Mouse (Mus musculus) myocyte (in vitro differentiated cells): Measurements from ENCODE around the gene Rnf217. TPM values are rescaled to one million over a fixed set of nuclear protein-coding genes. Genes with fewer than 3 reads are reported as not detected.
A peak's percentile ranks its signal among the peaks of the same experiment; 100 is the strongest.

ENCODE experiments used
- H3K27me3 ChIP-seq: one replicate; pipeline ENCODE4 v1.6.1; 2011; ENCODE audit not compliant: control insufficient read depth, insufficient read depth, insufficient read length
- H3K36me3 ChIP-seq: one replicate; pipeline ENCODE4 v1.6.1; 2011; ENCODE audit not compliant: control insufficient read depth, insufficient read depth
- H3K4me2 ChIP-seq: one replicate; pipeline ENCODE4 v1.6.1; 2011; ENCODE audit warnings: low read depth, control low read depth
- H3K4me3 ChIP-seq: one replicate; pipeline ENCODE4 v1.5.1; 2011; ENCODE audit warnings: mild to moderate bottlenecking, control low read depth, moderate library complexity
- H3K79me2 ChIP-seq: one replicate; pipeline ENCODE4 v1.6.1; 2011; ENCODE audit not compliant: control insufficient read depth, insufficient read depth
- H3ac ChIP-seq: one replicate; pipeline ENCODE4 v1.6.1; 2011; ENCODE audit not compliant: control insufficient read depth, insufficient read length
- CEBPB ChIP-seq: IDR thresholded peaks from 2 replicates; pipeline ENCODE4 v1.6.1; 2011; ENCODE audit warnings: mild to moderate bottlenecking, moderate library complexity; ENCODE audit not compliant: poor library complexity, insufficient read depth, severe bottlenecking
- E2F4 ChIP-seq: IDR thresholded peaks from one replicate; pipeline ENCODE4 v1.6.1; 2011; ENCODE audit warnings: mild to moderate bottlenecking, control low read depth, moderate library complexity; ENCODE audit not compliant: insufficient read depth
- MAX ChIP-seq: IDR thresholded peaks from one replicate; pipeline ENCODE4 v1.6.1; 2011; ENCODE audit warnings: low read depth, mild to moderate bottlenecking, control low read depth
- MYOD1 ChIP-seq, 3 experiments: IDR thresholded peaks; one replicate each; pipeline ENCODE4 v1.6.1; 2011; ENCODE audit warnings: control low read depth in 2 of 3, low read depth in 2 of 3, mild to moderate bottlenecking in 2 of 3, moderate library complexity in 1 of 3; ENCODE audit not compliant: insufficient read length in 2 of 3, control insufficient read depth in 1 of 3
- MYOG ChIP-seq, 3 experiments: IDR thresholded peaks; one replicate each; pipeline ENCODE4 v1.6.1; 2011; ENCODE audit warnings: control low read depth in 2 of 3, low read depth in 2 of 3, mild to moderate bottlenecking in 2 of 3; ENCODE audit not compliant: insufficient read length in 2 of 3, control insufficient read depth in 1 of 3, insufficient read depth in 1 of 3
- POLR2A ChIP-seq: IDR thresholded peaks from one replicate; pipeline ENCODE4 v1.6.1; 2011; ENCODE audit warnings: low read depth, mild to moderate bottlenecking, control low read depth, moderate library complexity; ENCODE audit not compliant: insufficient read length
- POLR2AphosphoS2 ChIP-seq: IDR thresholded peaks from one replicate; pipeline ENCODE4 v1.6.1; 2011; ENCODE audit warnings: low read depth, control low read depth; ENCODE audit not compliant: insufficient read length
- REST ChIP-seq: IDR thresholded peaks from one replicate; pipeline ENCODE4 v1.6.1; 2011; ENCODE audit warnings: mild to moderate bottlenecking, control low read depth, moderate library complexity; ENCODE audit not compliant: insufficient read depth, insufficient read length
- SRF ChIP-seq: IDR thresholded peaks from one replicate; pipeline ENCODE4 v1.6.1; 2011; ENCODE audit warnings: low read depth; ENCODE audit not compliant: control insufficient read depth, insufficient read length
- TCF12 ChIP-seq: IDR thresholded peaks from one replicate; pipeline ENCODE4 v1.6.1; 2011; ENCODE audit warnings: mild to moderate bottlenecking, control low read depth; ENCODE audit not compliant: poor library complexity, insufficient read depth, severe bottlenecking
- TCF3 ChIP-seq: IDR thresholded peaks from one replicate; pipeline ENCODE4 v1.6.1; 2011; ENCODE audit warnings: low read depth, control low read depth; ENCODE audit not compliant: insufficient read length
- USF1 ChIP-seq: IDR thresholded peaks from one replicate; pipeline ENCODE4 v1.6.1; 2011; ENCODE audit warnings: low read depth, mild to moderate bottlenecking, control low read depth, moderate library complexity
- polyA plus RNA-seq: library from polyadenylated mRNA; unstranded; fragments of >200 nt; fragmentation: generic; extraction: Trizol; gene quantifications from one replicate; pipeline ENCODE4 v1.2.1, GENCODE M21; 2012; ENCODE audit warnings: missing spikeins

Rnf217 gene
- polyA plus RNA-seq, 1 experiment = 5.8 TPM

DNA sequence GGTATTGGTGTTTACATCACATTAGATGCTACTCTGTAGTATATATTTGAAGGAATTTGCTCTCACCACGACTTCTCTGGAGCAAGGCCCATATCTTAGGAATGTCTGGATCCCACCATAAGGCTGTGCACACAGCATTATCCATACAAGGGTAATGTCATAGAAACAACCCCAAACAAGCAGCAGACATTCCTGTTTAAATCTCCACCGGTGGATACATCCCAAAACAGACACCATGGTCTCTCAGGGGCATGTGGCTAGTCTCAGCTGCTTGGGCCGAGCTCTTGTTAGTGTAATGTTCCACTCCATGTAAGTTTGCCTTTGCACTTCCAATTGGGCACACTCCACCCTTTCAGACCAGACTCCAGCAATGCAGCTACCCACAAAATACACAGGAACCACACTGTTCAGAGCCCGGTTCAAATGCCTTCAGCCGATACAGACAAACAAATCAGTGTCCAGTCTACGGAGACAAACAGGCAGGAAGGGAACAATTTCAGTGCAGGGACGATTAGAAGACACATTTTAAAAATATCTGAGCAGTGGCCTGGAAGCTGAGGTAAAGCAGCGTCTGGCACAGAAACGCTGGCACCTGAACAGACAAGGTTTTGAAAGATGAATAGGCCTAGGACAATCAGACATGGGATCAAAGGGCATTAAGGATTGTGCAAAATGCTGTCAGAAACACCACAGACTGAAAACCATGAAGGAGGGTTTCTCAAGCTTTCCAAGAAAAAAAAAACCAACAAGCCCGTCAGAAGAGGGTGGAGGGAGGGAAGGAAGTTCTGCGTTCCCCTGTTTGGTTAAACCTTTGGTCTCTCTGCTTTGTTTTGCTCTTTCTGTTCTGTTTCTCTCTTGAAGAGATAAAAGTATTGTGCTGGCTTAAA, 1.8 kb downstream of the Rnf217 start:
- Histone ChIP-seq H3K36me3 (no peaks in the 10 kb centered on the region), H3K4me2 (peak overlapping the region; percentile 87), H3ac (peak overlapping the region; percentile 93), H3K79me2 (peaks cover 64% of the 10 kb centered on the region), H3K27me3 (no peaks in the 10 kb centered on the region), H3K4me3 (peak overlapping the region; percentile 86)
- no peak for TF ChIP-seq TCF12
- peak in 1 of 3 experiments; percentile 15 for TF ChIP-seq MYOD1 (IDR thresholded peaks at IDR 0.05; ENCODE audit: control insufficient read depth in 1 of 3, insufficient read length in 2 of 3, low read depth in 2 of 3)

DNA sequence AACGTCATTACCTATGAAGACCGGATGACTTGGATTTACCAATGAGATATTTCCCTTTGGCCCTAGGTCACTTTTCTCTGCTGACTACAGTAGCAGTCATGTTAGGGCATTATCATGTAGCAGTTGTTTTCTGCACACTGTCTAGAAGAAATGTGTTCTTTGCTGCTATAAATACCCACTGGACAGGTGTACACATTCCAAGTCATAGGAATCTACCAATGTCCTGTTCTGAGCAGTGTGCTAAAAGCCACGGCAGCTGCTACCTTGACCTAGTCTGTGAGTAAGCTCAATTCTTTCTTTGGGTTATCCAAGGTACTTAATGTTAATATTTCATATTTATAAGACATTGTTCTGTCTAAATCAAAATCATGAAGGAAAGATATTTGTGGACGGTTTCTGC, 5.1 kb downstream of the Rnf217 start:
- H3K27me3 ChIP-seq = no peaks in the 10 kb centered on the region
- H3K79me2 ChIP-seq = peaks cover 98% of the 10 kb centered on the region
- peak overlapping the region; percentile 87 for H3K4me2 ChIP-seq
- no peak overlapping the region for H3ac ChIP-seq
- H3K4me3 ChIP-seq = no peak overlapping the region
- TF ChIP-seq POLR2AphosphoS2 (no peak), CEBPB (no peak), USF1 (no peak), SRF (no peak), MYOG (IDR thresholded peaks at IDR 0.05; ENCODE audit: control insufficient read depth in 1 of 3, insufficient read depth in 1 of 3, insufficient read length in 2 of 3, low read depth in 2 of 3) (peak in 2 of 3 experiments; percentile 55 to 82), MAX (no peak), TCF12 (peak; percentile 90), MYOD1 (IDR thresholded peaks at IDR 0.05; ENCODE audit: control insufficient read depth in 1 of 3, insufficient read length in 2 of 3, low read depth in 2 of 3) (peak in 2 of 3 experiments; percentile 85 to 90), TCF3 (peak; percentile 17), POLR2A (no peak), E2F4 (no peak), REST (no peak)
- H3K36me3 ChIP-seq = no peaks in the 10 kb centered on the region

DNA sequence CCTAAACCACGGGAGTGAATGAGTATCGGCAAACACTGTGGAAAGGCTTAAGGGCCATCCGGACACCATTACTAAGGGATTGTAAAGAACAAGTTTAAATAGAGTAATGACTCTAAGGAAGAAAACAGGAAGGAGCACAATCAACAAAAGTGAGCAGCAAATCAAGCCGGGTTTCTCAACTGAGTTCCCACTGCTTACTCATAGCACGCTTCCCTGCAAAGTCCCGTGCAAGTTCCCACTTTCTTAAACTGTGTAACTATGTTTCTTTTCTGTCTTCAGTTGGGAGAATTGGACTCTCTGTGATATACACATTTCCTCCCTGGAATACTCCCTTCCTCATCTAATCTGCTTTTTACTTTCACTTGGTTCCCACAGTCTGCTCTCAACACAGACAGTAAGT, 8.9 kb downstream of the Rnf217 start:
- Histone ChIP-seq H3K36me3 (no peaks in the 10 kb centered on the region), H3K4me3 (no peak overlapping the region), H3K4me2 (no peak overlapping the region), H3ac (no peak overlapping the region), H3K79me2 (peaks cover 94% of the 10 kb centered on the region), H3K27me3 (no peaks in the 10 kb centered on the region)
- TF ChIP-seq MAX = no peak
- TF ChIP-seq REST = no peak
- TF ChIP-seq MYOD1 (IDR thresholded peaks at IDR 0.05; ENCODE audit: control insufficient read depth in 1 of 3, insufficient read length in 2 of 3, low read depth in 2 of 3) = no peak
- TF ChIP-seq USF1 = no peak
- no peak for TF ChIP-seq CEBPB
- no peak for TF ChIP-seq SRF
- no peak for TF ChIP-seq POLR2AphosphoS2
- TF ChIP-seq E2F4 = no peak
- TF ChIP-seq TCF3 = no peak
- TF ChIP-seq MYOG (IDR thresholded peaks at IDR 0.05; ENCODE audit: control insufficient read depth in 1 of 3, insufficient read depth in 1 of 3, insufficient read length in 2 of 3, low read depth in 2 of 3) = no peak

DNA sequence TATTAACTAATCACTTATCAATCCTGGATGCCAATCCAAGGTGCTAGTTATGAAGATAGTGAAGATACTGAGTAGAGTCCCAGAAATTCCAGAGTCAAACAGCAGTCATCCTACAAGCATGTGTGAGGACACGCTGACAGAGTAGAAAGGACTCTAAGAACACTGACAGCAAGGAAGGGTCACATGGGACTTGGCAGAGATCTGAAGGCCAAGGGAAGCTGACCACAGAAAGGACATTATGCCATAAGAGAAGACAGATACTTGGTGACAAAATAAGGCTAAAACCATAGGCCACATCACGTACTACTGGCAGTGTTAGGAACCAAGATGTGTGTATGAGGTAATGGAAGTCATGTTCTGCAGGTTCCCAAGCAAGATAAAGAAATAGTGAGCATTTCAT, 11.1 kb downstream of the Rnf217 start:
- no peaks in the 10 kb centered on the region for H3K27me3 ChIP-seq
- TF ChIP-seq REST = no peak
- no peak for TF ChIP-seq MYOD1 (IDR thresholded peaks at IDR 0.05; ENCODE audit: control insufficient read depth in 1 of 3, insufficient read length in 2 of 3, low read depth in 2 of 3)
- TF ChIP-seq POLR2A = no peak
- no peak for TF ChIP-seq E2F4
- no peak for TF ChIP-seq SRF
- peak; percentile 24 for TF ChIP-seq USF1
- TF ChIP-seq MYOG (IDR thresholded peaks at IDR 0.05; ENCODE audit: control insufficient read depth in 1 of 3, insufficient read depth in 1 of 3, insufficient read length in 2 of 3, low read depth in 2 of 3) = no peak
- TF ChIP-seq TCF3 = no peak
- no peak for TF ChIP-seq TCF12
- peak overlapping the region; percentile 68 for H3K4me2 ChIP-seq
- H3K79me2 ChIP-seq = peaks cover 91% of the 10 kb centered on the region
- no peak overlapping the region for H3K4me3 ChIP-seq
- H3ac ChIP-seq = no peak overlapping the region
- H3K36me3 ChIP-seq = no peaks in the 10 kb centered on the region

DNA sequence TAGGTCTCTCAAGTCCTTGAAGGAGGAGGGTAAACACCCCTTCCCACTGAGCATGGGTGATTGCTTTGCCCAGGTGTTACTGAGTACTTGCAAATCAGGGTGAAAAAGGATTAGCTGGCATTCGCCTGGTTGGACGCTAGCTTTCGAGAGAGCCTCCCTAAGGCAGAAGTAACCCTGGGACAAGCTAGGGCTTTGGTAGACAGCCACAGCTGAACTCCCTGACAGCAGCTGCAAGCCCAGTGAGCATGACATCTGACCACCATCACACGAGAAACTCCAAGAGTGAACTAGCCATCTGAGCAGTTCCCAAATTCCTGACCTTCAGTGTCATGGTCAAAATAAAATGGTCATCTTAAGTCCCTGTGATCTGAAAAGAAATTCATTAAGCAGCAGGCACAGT, 12.2 kb downstream of the Rnf217 start:
- Histone ChIP-seq H3ac (no peak overlapping the region), H3K79me2 (peaks cover 88% of the 10 kb centered on the region), H3K27me3 (no peaks in the 10 kb centered on the region), H3K4me2 (peak overlapping the region; percentile 68), H3K36me3 (no peaks in the 10 kb centered on the region), H3K4me3 (no peak overlapping the region)
- no peak for TF ChIP-seq POLR2A
- no peak for TF ChIP-seq E2F4
- TF ChIP-seq MAX = no peak
- peak; percentile 40 for TF ChIP-seq SRF
- no peak for TF ChIP-seq POLR2AphosphoS2
- no peak for TF ChIP-seq REST
- TF ChIP-seq TCF3 = peak; percentile 98
- no peak for TF ChIP-seq CEBPB
- peak; percentile 91 to 100 (median 99) for TF ChIP-seq MYOG (IDR thresholded peaks at IDR 0.05; ENCODE audit: control insufficient read depth in 1 of 3, insufficient read depth in 1 of 3, insufficient read length in 2 of 3, low read depth in 2 of 3)
- TF ChIP-seq MYOD1 (IDR thresholded peaks at IDR 0.05; ENCODE audit: control insufficient read depth in 1 of 3, insufficient read length in 2 of 3, low read depth in 2 of 3) = peak; percentile 100
- TF ChIP-seq TCF12 = peak; percentile 96
- TF ChIP-seq USF1 = no peak
